Mouse (Mus musculus) left cerebral cortex, postnatal 10 days (tissue): Measurements from ENCODE around the gene Susd2. TPM values are rescaled to one million over a fixed set of nuclear protein-coding genes. Genes with fewer than 3 reads are reported as not detected.

Source experiments
- DNase-seq, 2 experiments: peaks; one replicate each; pipeline ENCODE4 v3.0.0; 2021 to 2022; ENCODE audit warnings: low spot score in 2 of 2, mixed read lengths in 1 of 2; ENCODE audit errors: extremely low spot score in 1 of 2
- intact Hi-C: fragments of 180-260 bp; cut with DNase I; formaldehyde crosslinking; loops from one replicate; pipeline ENCODE4 v1.15.1; 2025
- total RNA-seq, 2 experiments: library from RNA; stranded (reverse); gene quantifications; 2 replicates each; pipeline ENCODE4 v1.2.3; 2021

Susd2 gene
- total RNA-seq, 2 experiments from 2014 or later = 3.5 to 3.8 TPM

DNA sequence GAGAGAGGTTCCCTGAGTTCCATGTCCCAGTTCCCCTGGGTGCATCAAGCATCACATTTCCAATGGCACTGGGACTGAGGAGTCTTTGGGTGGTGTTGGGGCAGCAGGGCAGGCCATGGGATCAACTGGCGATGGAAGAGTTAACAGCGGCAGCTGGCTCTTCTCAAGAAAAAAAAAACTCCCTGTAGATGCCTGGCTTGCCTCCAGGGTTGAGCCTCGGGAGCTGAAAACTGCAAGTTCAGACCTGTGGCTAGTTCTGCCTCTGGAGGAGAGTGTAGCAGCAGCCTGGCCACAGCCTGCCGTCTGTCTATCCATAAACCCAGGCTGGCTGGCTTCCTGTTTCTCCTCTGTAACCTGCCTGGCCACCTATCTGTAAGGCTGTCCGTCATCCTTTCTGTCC is 54.7 kb downstream of the Susd2 start, which contains the start of gene Ggt5:
Gene Ggt5, plus strand, starts transcription at position 212 of the 400 bp plus-strand sequence.
- intact Hi-C loops = loop anchor here (5.0 kb wide), 4 partner anchors 48 to 363 kb away; partner anchors contain the start of gene Gm5134
- DNase-seq = peak; percentile 31 to 77

GRCm38 (mm10) chr10:75588336-75588735 is 55.5 kb downstream of the Susd2 start:
- intact Hi-C loops = loop anchor here (5.0 kb wide), 4 partner anchors 49 to 364 kb away; partner anchors contain the start of gene Gm5134
- DNase-seq = no peak

DNA sequence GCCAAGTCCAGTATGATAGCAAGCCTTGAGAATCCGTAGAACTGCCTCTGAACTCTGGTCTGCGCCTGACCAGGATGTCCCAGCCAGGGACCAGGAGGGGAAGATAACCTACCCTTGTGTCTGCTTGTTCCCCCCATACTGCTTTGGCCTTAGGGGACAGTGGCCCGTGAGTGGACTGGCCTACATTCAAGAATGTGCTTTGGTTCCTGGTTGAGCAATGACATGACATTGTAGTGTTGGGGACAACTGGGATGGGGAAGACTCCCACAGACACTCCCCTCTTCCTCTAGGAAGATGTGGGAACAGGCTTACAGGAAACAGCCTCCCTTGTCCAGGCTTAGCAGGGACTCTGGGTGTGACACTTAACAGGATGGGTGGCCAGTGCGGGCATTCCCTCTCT is 56.0 kb downstream of the Susd2 start:
- no peak for DNase-seq

More for the DNA sequence above, 56.0 kb downstream of the Susd2 start:
- intact Hi-C loops = loop anchor here (5.0 kb wide), 4 partner anchors 50 to 365 kb away; partner anchors contain the start of gene Gm5134

Other genes with a start within 250 kb of the Susd2 start
- gene Upb1, start 242.9 kb downstream of the Susd2 start, total RNA-seq = under 1 TPM; 0.32 to 0.51 TPM
- 100 to 1,000 TPM in 1 of 2 experiments, 10 to 100 TPM in 1; 96.2 to 103 TPM for gene Snrpd3, start 126.5 kb downstream of the Susd2 start, total RNA-seq
- gene Gucd1, start 126.0 kb downstream of the Susd2 start, total RNA-seq = 10 to 100 TPM; 21.6 to 22.0 TPM
- gene Lrrc75b, start 83.7 kb downstream of the Susd2 start, total RNA-seq = 10 to 100 TPM; 21.3 to 27.5 TPM
- 1 to 10 TPM; 1.5 to 4.1 TPM for gene Ggt1, start 82.4 kb downstream of the Susd2 start, total RNA-seq
- 1 to 10 TPM; 2.6 to 3.3 TPM for gene Ggt5, start 54.7 kb downstream of the Susd2 start, total RNA-seq
- 10 to 100 TPM; 83.7 to 84.3 TPM for gene Cabin1, start 120.3 kb upstream of the Susd2 start, total RNA-seq
- 10 to 100 TPM; 34.4 to 39.3 TPM for gene Ddt, start 129.4 kb upstream of the Susd2 start, total RNA-seq
- not detected for gene Gm20441, start 136.9 kb upstream of the Susd2 start, total RNA-seq
- under 1 TPM; 0.61 to 0.71 TPM for gene Gstt3, start 137.4 kb upstream of the Susd2 start, total RNA-seq
- 1 to 10 TPM; 3.8 TPM for gene Gstt1, start 154.6 kb upstream of the Susd2 start, total RNA-seq
- gene Gstt4, start 178.5 kb upstream of the Susd2 start, total RNA-seq = not detected
- 1 to 10 TPM; 3.5 to 4.6 TPM for gene Gstt2, start 193.4 kb upstream of the Susd2 start, total RNA-seq
- 100 to 1,000 TPM; 771 to 828 TPM for gene Mif, start 216.2 kb upstream of the Susd2 start, total RNA-seq
- gene Derl3, start 249.4 kb upstream of the Susd2 start, total RNA-seq = 1 to 10 TPM; 1.5 to 3.0 TPM